Mouse (Mus musculus): ENCODE data around the gene Gm20388.

DNA sequence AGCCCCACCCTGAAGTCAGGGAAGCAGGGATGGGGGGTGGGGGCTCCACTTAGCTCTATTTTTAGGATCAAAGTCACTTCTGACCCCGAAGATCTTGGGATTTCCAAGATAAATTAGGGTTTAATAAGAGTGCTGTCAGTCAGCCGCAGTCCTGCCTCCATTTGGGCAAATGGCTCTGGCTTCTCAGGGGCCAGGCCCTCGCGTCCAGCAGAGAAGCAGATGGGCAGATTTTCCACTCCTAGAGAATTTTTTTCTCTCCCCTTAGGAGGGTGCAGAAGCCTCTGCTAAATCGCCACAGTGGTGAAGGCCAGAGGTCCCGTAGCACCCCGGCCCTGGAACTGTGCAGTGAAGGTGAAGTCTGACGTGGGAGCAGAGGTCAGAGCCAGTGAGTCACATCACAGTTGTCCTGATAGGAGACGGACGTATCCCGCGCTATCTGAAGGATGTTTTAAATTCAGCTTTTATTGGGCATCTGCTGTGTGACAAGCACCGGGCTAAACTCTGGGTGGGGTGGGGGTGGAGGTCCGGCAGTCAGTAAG, 1345.2 kb downstream of the Gm20388 start:
- TF ChIP-seq CTCF (IDR thresholded peaks at IDR 0.05; ENCODE audit: control insufficient read depth, insufficient read depth, low read length) = no peak
- TF ChIP-seq POLR2A (IDR thresholded peaks at IDR 0.05; ENCODE audit: borderline replicate concordance, control insufficient read depth, low read depth, low read length) = no peak

All from bone marrow, adult 2 months (tissue).